Mouse (Mus musculus) activated CD4-positive, CD25-positive, alpha-beta regulatory T cell, adult 4 months (primary cell): ENCODE measurements around the gene Galnt18. TPM values are rescaled to one million over a fixed set of nuclear protein-coding genes. Genes with fewer than 3 reads are reported as not detected.

Experiments used
- ATAC-seq: one replicate; pipeline ENCODE4 v1.8.0; 2017
- polyA plus RNA-seq, 2 experiments: library from polyadenylated mRNA; unstranded; fragments of 100-300 nt; shearing (Covaris generic); gene quantifications; one replicate each; pipeline ENCODE4 v1.2.1; 2017

The Galnt18 gene
- polyA plus RNA-seq, 2 experiments from 2014 or later: not detected

DNA sequence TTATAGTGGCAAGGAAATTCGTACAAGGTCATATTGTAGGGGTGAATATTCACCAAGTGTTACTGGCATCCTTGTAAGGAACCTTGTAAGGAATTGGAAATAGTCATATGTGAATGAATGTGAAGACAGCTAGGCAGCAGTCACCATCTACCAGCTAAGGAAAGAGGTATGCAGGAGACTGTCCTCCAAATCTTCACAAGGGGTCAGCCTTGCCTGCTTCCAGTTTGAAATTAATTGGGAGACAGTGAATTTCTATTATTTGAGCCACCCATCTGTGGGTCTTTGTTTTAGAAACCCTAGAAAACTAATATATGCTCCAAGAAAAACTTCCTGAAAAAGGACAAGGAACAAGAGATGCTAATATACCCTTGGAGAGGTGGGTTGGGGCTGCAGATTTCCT lies 313.1 kb downstream of the Galnt18 start:
- ATAC-seq: no peak

- ATAC-seq: no peak
These were observed 313.7 kb downstream of the Galnt18 start for GRCm38 (mm10) chr7:111466121-111466520.

DNA sequence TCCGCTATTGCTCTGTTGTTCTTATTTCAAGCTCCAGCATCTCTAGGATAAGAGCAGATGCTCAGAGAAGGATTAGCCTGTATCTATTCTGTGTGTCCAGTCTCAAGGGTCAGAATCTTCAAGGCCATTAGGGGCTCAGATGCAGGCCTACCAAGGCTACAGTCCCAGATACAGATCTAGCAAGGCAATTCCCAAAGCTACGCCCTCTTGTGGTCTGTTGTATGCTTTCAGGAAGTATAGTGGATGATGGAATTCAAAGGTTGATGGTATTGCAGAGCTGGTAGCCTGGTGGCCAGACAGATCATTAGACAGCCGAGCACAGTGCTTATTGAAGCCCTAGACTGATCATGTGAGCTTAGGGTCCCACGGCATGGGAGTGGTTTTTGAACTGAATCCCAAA lies 320.1 kb downstream of the Galnt18 start:
- no peak for ATAC-seq

- no peak for ATAC-seq
These were observed 323.8 kb downstream of the Galnt18 start for GRCm38 (mm10) chr7:111456007-111456406.

DNA sequence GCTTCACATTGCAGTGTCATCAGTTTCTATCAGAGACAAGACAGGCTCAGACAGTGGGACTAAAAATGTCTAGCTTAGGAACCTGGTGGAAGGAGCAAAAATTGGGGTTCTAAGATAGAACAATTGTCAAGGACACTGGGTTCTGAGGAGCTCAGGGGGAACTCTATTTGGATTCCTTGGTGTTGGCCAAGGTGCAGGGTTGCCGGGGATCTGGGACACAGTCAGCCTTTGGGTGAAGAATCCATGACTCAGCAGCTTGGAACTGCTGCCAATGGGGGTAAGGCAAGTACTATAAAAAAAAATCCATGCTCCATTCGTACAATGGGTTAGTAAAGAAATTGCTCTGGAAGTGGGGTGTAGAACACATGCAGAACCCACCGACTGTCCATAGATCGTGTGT lies 324.2 kb downstream of the Galnt18 start:
- no peak for ATAC-seq

- no peak for ATAC-seq
These were observed 327.8 kb downstream of the Galnt18 start for GRCm38 (mm10) chr7:111452000-111452399.

GRCm38 (mm10) chr7:111450286-111451095 lies 329.3 kb downstream of the Galnt18 start:
- no peak for ATAC-seq

DNA sequence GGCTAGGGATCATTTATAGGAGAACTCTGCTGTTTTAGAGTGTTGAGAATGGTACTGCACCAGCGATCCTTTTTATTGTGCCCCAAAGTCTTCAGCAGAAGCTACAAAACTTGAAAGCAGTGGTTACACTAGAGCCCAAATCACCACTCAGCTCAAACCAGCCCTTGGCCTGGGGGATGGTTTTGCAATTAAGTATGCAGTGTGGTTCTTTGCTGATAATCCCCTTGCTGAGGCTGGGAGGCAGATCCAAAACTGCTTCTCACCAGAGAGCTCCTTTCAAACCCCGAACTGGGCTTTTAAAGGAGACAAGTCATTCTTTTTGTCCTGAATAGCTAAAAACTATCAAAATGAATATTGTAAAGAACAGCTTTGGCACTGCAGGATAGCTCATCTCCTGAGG lies 346.6 kb downstream of the Galnt18 start:
- ATAC-seq: no peak

- ATAC-seq: no peak
These were observed 352.4 kb downstream of the Galnt18 start for GRCm38 (mm10) chr7:111427392-111427791.

Other genes starting within 250 kb of the Galnt18 start
- 10 to 100 TPM; 16.1 to 17.5 TPM for gene Usp47, start 243.5 kb upstream of the Galnt18 start, polyA plus RNA-seq